Mouse (Mus musculus) CD4-positive, CD25-positive, alpha-beta regulatory T cell, adult 4 months (primary cell): ENCODE results near the gene Tes3-ps. TPM values are rescaled to one million over a fixed set of nuclear protein-coding genes. Genes with fewer than 3 reads are reported as not detected.

Experiments used
- ATAC-seq: one replicate; pipeline ENCODE4 v1.8.0; 2017
- polyA plus RNA-seq, 2 experiments: library from polyadenylated mRNA; unstranded; fragments of 100-300 nt; shearing (Covaris generic); gene quantifications; one replicate each; pipeline ENCODE4 v1.2.1; 2017

Tes3-ps gene
- polyA plus RNA-seq, 2 experiments from 2014 or later = 5.2 to 8.4 TPM

DNA sequence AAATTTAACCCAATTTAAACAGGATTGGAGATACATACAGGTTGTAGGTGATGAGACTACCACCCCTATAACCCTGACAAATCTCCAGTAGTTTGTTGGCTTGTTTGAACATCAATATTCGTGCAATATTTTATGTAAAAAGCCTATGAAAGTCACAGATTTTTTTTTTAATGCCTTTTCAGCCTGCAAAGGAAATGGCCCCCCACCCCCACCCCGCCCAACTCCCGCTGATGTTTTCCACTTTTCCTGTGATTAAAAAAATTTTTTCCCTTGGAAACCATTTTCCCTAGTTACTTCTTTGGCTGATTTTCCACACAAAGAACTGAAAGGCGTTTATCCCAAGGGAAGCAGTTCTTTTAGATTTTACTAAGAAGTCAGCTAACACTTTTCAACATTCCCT, 11.4 kb downstream of the Tes3-ps start, which contains the start of gene Ecm2:
Gene Ecm2, plus strand, starts transcription at position 301 of the 400 bp plus-strand sequence.
- no peak for ATAC-seq

DNA sequence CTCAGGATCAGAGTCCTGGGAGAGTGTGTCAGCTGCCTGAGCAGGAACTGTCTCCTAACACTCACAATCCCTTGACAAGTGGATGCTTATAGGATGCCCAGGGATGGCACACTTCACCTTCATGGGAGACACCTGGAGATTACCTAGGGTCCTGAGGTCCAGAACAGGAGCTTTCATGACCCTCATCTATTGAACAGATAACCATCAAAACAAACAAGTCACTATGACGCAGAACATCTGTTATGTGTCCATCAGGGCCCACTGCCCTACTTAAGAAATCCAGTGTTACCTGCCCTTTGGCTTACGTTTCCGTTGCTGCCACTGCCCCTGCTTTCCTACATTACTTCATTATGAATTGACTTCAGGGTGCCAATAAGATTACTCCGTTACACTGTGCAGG, 12.7 kb downstream of the Tes3-ps start:
- ATAC-seq = no peak

DNA sequence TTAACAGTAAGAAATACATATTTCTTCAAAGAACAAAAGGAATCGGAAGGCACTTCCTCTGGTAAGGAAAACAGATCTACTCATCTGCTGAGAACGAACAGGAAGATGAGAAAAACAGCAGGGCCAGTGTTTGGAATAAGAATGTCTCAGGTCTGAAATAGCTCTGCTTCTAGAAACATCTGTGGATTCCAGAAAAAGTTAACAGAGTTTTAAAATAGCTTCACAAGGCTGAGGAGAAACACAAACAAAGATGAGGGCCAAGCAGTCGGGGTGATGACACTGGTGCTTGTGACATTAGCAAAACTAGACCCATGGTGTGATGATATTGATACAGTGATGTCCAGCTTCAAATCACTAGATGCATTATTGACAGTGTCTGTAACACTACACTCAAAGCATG, 14.1 kb downstream of the Tes3-ps start:
- no peak for ATAC-seq

DNA sequence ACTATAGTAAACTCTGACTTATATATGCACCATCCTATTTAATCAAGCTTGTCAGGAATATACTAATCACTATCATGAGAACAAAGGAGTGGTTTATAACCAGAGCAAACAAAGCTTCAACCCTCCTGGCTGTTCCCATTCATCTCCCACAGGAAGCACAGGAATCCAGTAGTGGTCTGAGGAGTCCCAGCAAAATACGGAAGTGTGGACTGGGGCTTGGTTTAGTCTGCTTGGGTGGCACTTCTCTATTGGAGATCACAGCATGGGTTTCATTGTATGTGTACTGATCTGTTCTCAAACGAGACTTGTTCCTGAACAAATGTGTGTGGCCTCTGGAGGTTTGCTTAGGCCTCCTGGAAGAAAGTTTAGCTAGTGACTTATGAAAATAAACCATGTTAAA, 25.6 kb downstream of the Tes3-ps start:
- ATAC-seq = no peak

DNA sequence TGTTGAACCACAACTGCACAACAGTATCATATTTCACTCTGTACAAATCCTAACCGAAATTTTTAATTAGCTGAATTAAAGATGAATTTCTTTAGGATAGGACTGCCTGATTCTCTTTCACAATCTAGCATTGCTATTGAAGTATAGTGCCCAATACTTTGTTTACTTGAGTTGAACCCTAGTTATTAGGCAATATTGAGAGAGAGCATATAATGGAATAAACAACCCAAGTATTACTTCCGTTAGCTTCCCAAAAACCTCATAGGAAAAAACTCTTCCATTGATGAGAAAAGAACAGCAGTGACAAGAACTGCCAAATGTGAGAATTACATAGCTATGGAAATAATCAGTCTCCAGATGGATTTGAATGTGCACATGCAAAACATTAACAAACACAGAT, 33.1 kb downstream of the Tes3-ps start:
- ATAC-seq = no peak

DNA sequence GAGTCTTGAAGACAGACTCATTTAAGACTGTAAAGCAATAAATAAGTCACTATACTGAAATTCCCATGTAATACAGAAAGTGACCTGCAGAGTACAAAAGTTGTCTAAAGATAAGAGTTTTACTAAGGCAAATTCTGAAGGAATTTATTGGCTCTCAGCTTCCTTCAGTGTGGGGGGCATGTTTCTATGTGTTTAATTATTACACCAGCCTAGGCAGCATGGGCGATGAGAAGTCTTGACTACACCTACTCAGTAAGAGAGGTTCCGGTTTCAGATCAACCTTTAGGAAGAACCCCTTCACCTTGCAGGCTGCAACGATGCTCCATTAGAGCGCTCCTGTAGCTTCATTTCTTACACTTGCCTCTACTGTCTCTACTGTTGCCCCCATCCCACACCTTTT, 37.5 kb downstream of the Tes3-ps start:
- ATAC-seq = no peak

DNA sequence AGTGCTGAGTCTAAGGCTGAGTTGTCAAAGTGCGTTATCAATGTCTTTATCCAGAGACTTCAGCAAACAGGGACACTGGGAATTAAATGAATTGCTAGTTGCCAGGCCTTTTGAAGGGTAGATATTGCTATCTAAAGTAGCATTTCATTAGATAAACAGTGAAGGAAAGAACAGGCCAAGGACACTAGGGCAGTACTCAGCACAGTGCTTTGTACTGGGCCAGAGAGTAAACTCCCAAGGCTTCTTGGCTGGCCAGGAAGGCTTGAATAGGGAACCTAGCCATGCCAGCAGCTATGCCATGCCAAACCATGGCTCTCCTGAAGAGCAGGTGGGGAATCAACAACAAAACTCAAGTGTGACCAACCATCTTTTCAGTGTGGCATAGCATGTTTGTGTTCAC, 43.8 kb downstream of the Tes3-ps start:
- ATAC-seq = no peak

DNA sequence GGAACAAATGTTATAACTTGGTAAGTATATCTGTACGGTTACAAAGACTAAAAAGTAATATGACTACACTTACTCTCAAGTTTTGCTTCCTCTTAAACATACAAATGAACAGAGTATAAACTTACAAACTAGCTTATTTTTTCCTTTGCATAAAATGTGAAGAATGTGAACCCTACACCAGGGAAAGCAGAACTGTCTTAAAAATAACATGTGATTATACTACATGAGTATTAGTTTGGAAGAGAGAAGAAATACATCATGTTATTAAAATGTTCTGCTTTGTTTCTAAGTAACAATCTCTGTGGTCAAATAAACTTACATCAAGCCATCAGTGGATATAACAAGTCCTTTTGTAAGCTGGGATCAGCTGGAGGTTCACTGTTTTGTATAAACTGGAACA, 45.6 kb downstream of the Tes3-ps start:
- ATAC-seq = no peak

DNA sequence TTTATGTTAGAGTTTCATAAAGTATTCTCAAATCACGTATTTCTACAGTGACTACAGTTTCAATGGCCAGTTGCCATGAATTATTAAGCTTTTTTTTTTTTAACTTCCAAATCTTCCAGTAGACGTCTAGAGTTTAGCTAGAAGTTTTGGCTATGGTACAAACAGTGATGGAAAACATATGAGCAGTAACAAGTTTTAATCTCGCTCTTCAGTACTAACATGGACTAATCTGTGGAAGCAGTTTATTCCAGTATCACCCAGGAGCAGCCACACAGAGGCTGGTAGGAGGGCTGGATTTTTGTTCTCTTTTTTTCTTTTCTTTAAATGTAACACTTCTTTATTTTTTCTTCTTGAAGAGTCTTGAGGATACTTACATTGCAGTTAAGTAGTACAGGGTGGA, 51.2 kb downstream of the Tes3-ps start, which contains the start of gene Aspn:
Gene Aspn, plus strand, starts transcription at position 165 of the 400 bp plus-strand sequence.
- no peak for ATAC-seq

DNA sequence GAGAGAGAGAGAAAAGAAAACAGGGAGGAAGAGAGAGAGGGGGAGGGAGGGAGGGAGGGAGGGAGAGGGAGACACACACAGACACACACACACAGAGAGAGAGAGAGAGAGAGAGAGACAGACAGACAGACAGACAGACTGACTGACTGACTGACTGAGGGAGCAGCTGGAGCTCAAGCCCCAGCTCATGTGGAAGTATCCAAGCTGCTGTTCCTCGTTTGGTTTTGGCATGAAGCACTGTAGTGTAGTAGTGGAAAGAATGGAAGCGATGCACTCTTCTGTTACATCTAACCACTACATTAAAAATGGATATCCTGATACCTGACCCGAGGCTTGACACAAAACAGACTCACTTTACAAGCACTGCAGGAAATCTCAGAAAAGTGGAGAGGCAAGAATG, 52.5 kb downstream of the Tes3-ps start:
- no peak for ATAC-seq

Other genes with a start within 250 kb of the Tes3-ps start
- gene Susd3, start 244.6 kb upstream of the Tes3-ps start, polyA plus RNA-seq = 10 to 100 TPM; 60.4 to 88.7 TPM
- gene Fgd3, start 173.0 kb upstream of the Tes3-ps start, polyA plus RNA-seq = 10 to 100 TPM; 17.9 to 23.2 TPM
- gene Bicd2, start 151.7 kb upstream of the Tes3-ps start, polyA plus RNA-seq = 1 to 10 TPM; 5.9 to 6.1 TPM
- 1 to 10 TPM; 3.9 to 7.1 TPM for gene Ippk, start 72.1 kb upstream of the Tes3-ps start, polyA plus RNA-seq
- under 1 TPM; 0.05 to 0.14 TPM for gene Ecm2, start 11.5 kb downstream of the Tes3-ps start, polyA plus RNA-seq
- gene Aspn, start 51.1 kb downstream of the Tes3-ps start, polyA plus RNA-seq = not detected
- 1 to 10 TPM in 1 of 2 experiments, under 1 TPM in 1; 0.28 to 1.1 TPM for gene Omd, start 89.1 kb downstream of the Tes3-ps start, polyA plus RNA-seq
- gene Ogn, start 114.7 kb downstream of the Tes3-ps start, polyA plus RNA-seq = under 1 TPM; 0.16 to 0.30 TPM
- 1 to 10 TPM; 3.0 to 4.0 TPM for gene Cenpp, start 159.5 kb downstream of the Tes3-ps start, polyA plus RNA-seq
- 10 to 100 TPM; 48.0 to 55.4 TPM for gene Nol8, start 159.8 kb downstream of the Tes3-ps start, polyA plus RNA-seq
- gene Iars, start 188.8 kb downstream of the Tes3-ps start, polyA plus RNA-seq = 10 to 100 TPM; 34.9 to 48.6 TPM